Mouse (Mus musculus): ENCODE measurements around the gene 1110059G10Rik.

GRCm38 (mm10) chr9:122950643-122951475 lies at the start of gene 1110059G10Rik, which contains the start of gene Kif15:
- TF ChIP-seq CTCF (IDR thresholded peaks at IDR 0.05; ENCODE audit: borderline replicate concordance, insufficient read depth, low read depth, low read length) (no peak), POLR2A (IDR thresholded peaks at IDR 0.05; ENCODE audit: borderline replicate concordance, insufficient read depth, low read length) (peak; percentile 64; the same call in 1 of the 2 replicates)
